In genomic region chr8:45970894-45971293, GRCm38 (mm10) we compare ENCODE assay signal across 20 mouse cellular contexts. TPM values are rescaled to one million over a fixed set of nuclear protein-coding genes. Genes with fewer than 3 reads are reported as not detected.
DNase-seq lines count a peak whose midpoint lies in the region; ATAC-seq and TF ChIP-seq lines count a peak whose summit lies in the region.
"Had no signal": no experiment of that assay in that cellular context is flagged by ENCODE, and none has a peak within 500 bp of the region (broad histone marks: within the 10 kb centered on the region; RNA-seq: fewer than 3 reads in every experiment).

No protein-coding gene starts in this region.

- no peak for ATAC-seq in liver, embryonic 14.5 days (ENCODE audit: insufficient read depth)
- no peak for ATAC-seq in liver, embryonic 11.5 days (replicated peaks; ENCODE audit: low FRiP score)
- ATAC-seq: forebrain, embryonic 13.5 days had no signal

- no peak overlapping the region for H3K27ac ChIP-seq in liver, embryonic 14.5 days
- no peak overlapping the region for H3K27ac ChIP-seq in liver, embryonic 11.5 days (ENCODE audit: low read depth, low read length)
- H3K27ac ChIP-seq: embryonic facial prominence, embryonic 15.5 days; forebrain, embryonic 13.5 days; heart, embryonic 13.5 days; limb, embryonic 12.5 days; neural tube, embryonic 15.5 days had no signal

- WGBS in liver, embryonic 14.5 days (ENCODE audit: insufficient replicate concordance), result 79% methylated on average over 12 of the region's 12 CpGs
- 93% methylated on average over 12 of the region's 12 CpGs for WGBS in liver, embryonic 11.5 days

- no peak overlapping the region for H3K9ac ChIP-seq in liver, embryonic 14.5 days (replicated peaks)
- no peak overlapping the region for H3K9ac ChIP-seq in liver, embryonic 11.5 days (ENCODE audit: low read depth, low read length)
- H3K9ac ChIP-seq: embryonic facial prominence, embryonic 15.5 days; forebrain, embryonic 13.5 days; heart, embryonic 13.5 days; limb, embryonic 12.5 days; neural tube, embryonic 15.5 days had no signal

- peak; percentile 63 for TF ChIP-seq CTCF in liver, embryonic 14.5 days (IDR thresholded peaks at IDR 0.05; ENCODE audit: low read depth)

- DNase-seq in liver, embryonic 14.5 days (ENCODE audit: low read depth in 3 of 3, low spot score in 3 of 3), result no peak
- no peak for DNase-seq in liver, embryonic 11.5 days (ENCODE audit: low spot score)
- DNase-seq in 3T3-L1 (ENCODE audit: low read depth, low spot score), result peak; percentile 5
- peak; percentile 36 for DNase-seq in 416B (ENCODE audit: low read depth)
- DNase-seq in ZHBTc4 (ENCODE audit: low read depth, low spot score), result peak; percentile 67
- DNase-seq in urinary bladder, adult 18-20 months (ENCODE audit: low spot score in 2 of 2), result no peak
- no peak for DNase-seq in layer of hippocampus, adult 8-10 months (ENCODE audit: low spot score in 2 of 2)
- DNase-seq: adrenal gland, postnatal 25 days; gastrocnemius, postnatal 14 days; lung, postnatal 4 days; right cerebral cortex, postnatal 14 days had no signal

- H3K9me3 ChIP-seq in liver, embryonic 14.5 days (ENCODE audit: control insufficient read depth, low read length), result no peaks in the 10 kb centered on the region
- H3K9me3 ChIP-seq in liver, embryonic 11.5 days (ENCODE audit: control insufficient read depth, low read length), result no peaks in the 10 kb centered on the region
- H3K9me3 ChIP-seq: embryonic facial prominence, embryonic 15.5 days; neural tube, embryonic 15.5 days had no signal

- H3K4me1 ChIP-seq in liver, embryonic 14.5 days (replicated peaks; ENCODE audit: control insufficient read depth in 2 of 2, insufficient read depth in 2 of 2, low read length in 1 of 2), result peaks cover 0 to 2% of the 10 kb centered on the region in 2 experiments; a peak in 2 of 4 replicates
- H3K4me1 ChIP-seq in liver, embryonic 11.5 days (replicated peaks; ENCODE audit: control insufficient read depth, insufficient read depth, low read length), result peaks cover under 1% of the 10 kb centered on the region; the same call in 1 of the 2 replicates

- TF ChIP-seq EP300 in liver, embryonic 14.5 days (IDR thresholded peaks at IDR 0.05; ENCODE audit: low read depth), result no peak

- no peaks in the 10 kb centered on the region for H3K27me3 ChIP-seq in liver, embryonic 14.5 days (ENCODE audit: control insufficient read depth, insufficient read depth, low read length)
- H3K27me3 ChIP-seq in liver, embryonic 11.5 days (replicated peaks; ENCODE audit: control insufficient read depth, insufficient read depth, low read length), result no peaks in the 10 kb centered on the region
- H3K27me3 ChIP-seq: embryonic facial prominence, embryonic 15.5 days; forebrain, embryonic 13.5 days; heart, embryonic 13.5 days; limb, embryonic 12.5 days; neural tube, embryonic 15.5 days had no signal

- H3K4me2 ChIP-seq in liver, embryonic 14.5 days (ENCODE audit: low read depth), result no peak overlapping the region
- no peak overlapping the region for H3K4me2 ChIP-seq in liver, embryonic 11.5 days
- H3K4me2 ChIP-seq: embryonic facial prominence, embryonic 15.5 days; forebrain, embryonic 13.5 days; heart, embryonic 13.5 days; limb, embryonic 12.5 days; neural tube, embryonic 15.5 days had no signal

- no peak overlapping the region for H3K4me3 ChIP-seq in liver, embryonic 14.5 days (ENCODE audit: insufficient read depth in 1 of 2, low read depth in 2 of 2, low read length in 2 of 2)
- H3K4me3 ChIP-seq in liver, embryonic 11.5 days (ENCODE audit: low read depth, low read length), result no peak overlapping the region
- H3K4me3 ChIP-seq: embryonic facial prominence, embryonic 15.5 days; forebrain, embryonic 13.5 days; heart, embryonic 13.5 days; limb, embryonic 12.5 days; neural tube, embryonic 15.5 days had no signal

- no peaks in the 10 kb centered on the region for H3K36me3 ChIP-seq in liver, embryonic 14.5 days (replicated peaks; ENCODE audit: control insufficient read depth, insufficient read depth, low read depth)
- no peaks in the 10 kb centered on the region for H3K36me3 ChIP-seq in liver, embryonic 11.5 days (ENCODE audit: control insufficient read depth, insufficient read depth, low read length)
- H3K36me3 ChIP-seq: limb, embryonic 12.5 days; neural tube, embryonic 15.5 days had no signal

RNA-seq across cellular contexts. Expression of gene 1700029J07Rik, which starts 4.2 kb away (rescaled TPM):
- polyA plus RNA-seq in liver, embryonic 14.5 days (2012; rRNA removed), result 0.37 and 0.65 TPM in 2 replicates
- 0.18 and 0.53 TPM in 2 replicates for polyA plus RNA-seq in liver, embryonic 14.5 days (2014; fragmentation: Nextera tagmentation; extraction: Ambion mirVana)
- 2.0 and 2.2 TPM in 2 replicates for polyA plus RNA-seq in liver, embryonic 11.5 days (2014; fragmentation: Nextera tagmentation; extraction: Ambion mirVana)
- 1 to 10 TPM; 2.5 to 4.6 (median 3.7) TPM for total RNA-seq in layer of hippocampus, adult 8-10 months (2022)

RNA-seq across cellular contexts. Expression of gene Ufsp2, which starts 4.4 kb away (rescaled TPM):
- 13.7 and 20.1 TPM in 2 replicates for polyA plus RNA-seq in liver, embryonic 14.5 days (2012; rRNA removed)
- 32.4 and 36.0 TPM in 2 replicates for polyA plus RNA-seq in liver, embryonic 14.5 days (2014; fragmentation: Nextera tagmentation; extraction: Ambion mirVana)
- polyA plus RNA-seq in liver, embryonic 11.5 days (2014; fragmentation: Nextera tagmentation; extraction: Ambion mirVana), result 67.1 and 71.1 TPM in 2 replicates
- 10 to 100 TPM; 48.2 to 55.4 (median 53.8) TPM for total RNA-seq in layer of hippocampus, adult 8-10 months (2022)

RNA-seq across cellular contexts. Expression of gene Lrp2bp, which starts 28.2 kb away (rescaled TPM):
- 0.02 TPM in 1 of 2 replicates, not detected in the other for polyA plus RNA-seq in liver, embryonic 14.5 days (2012; rRNA removed)
- 0.08 and 0.17 TPM in 2 replicates for polyA plus RNA-seq in liver, embryonic 14.5 days (2014; fragmentation: Nextera tagmentation; extraction: Ambion mirVana)
- polyA plus RNA-seq in liver, embryonic 11.5 days (2014; fragmentation: Nextera tagmentation; extraction: Ambion mirVana), result 0.29 and 0.40 TPM in 2 replicates
- total RNA-seq in layer of hippocampus, adult 8-10 months (2022), result under 1 TPM; 0.18 to 0.91 (median 0.43) TPM

RNA-seq across cellular contexts. Expression of gene Ankrd37, which starts 34.6 kb away (rescaled TPM):
- 1.5 and 2.0 TPM in 2 replicates for polyA plus RNA-seq in liver, embryonic 14.5 days (2012; rRNA removed)
- 3.1 and 3.2 TPM in 2 replicates for polyA plus RNA-seq in liver, embryonic 14.5 days (2014; fragmentation: Nextera tagmentation; extraction: Ambion mirVana)
- polyA plus RNA-seq in liver, embryonic 11.5 days (2014; fragmentation: Nextera tagmentation; extraction: Ambion mirVana), result 17.6 and 19.9 TPM in 2 replicates
- total RNA-seq in layer of hippocampus, adult 8-10 months (2022), result 1 to 10 TPM; 7.5 to 8.7 (median 8.4) TPM
- total RNA-seq: adrenal gland, postnatal 25 days had no signal

RNA-seq across cellular contexts. Expression of gene Ccdc110, which starts 36.5 kb away (rescaled TPM):
- not detected in 2 replicates for polyA plus RNA-seq in liver, embryonic 14.5 days (2012; rRNA removed)
- polyA plus RNA-seq in liver, embryonic 14.5 days (2014; fragmentation: Nextera tagmentation; extraction: Ambion mirVana), result not detected in 2 replicates
- not detected in 2 replicates for polyA plus RNA-seq in liver, embryonic 11.5 days (2014; fragmentation: Nextera tagmentation; extraction: Ambion mirVana)
- 1 to 10 TPM in 1 of 4 experiments, under 1 TPM in 3; 0.45 to 1.2 (median 0.67) TPM for total RNA-seq in layer of hippocampus, adult 8-10 months (2022)
- total RNA-seq: adrenal gland, postnatal 25 days; common myeloid progenitor, adult 5-6 weeks; gastrocnemius, postnatal 14 days had no signal
- polyA plus RNA-seq: embryonic facial prominence, embryonic 15.5 days; heart, embryonic 13.5 days; hindbrain, embryonic 11.5 days; kidney, embryonic 14.5 days; urinary bladder, adult 2 months had no signal

Comparison
In these comparisons a context has a peak if more than half of its experiments do, and no peak if none do; other contexts are left out.
1. DNase-seq: peak in 3T3-L1 (single experiment), 416B (single experiment) and ZHBTc4 (single experiment); none in liver, embryonic 14.5 days (0 of 3), liver, embryonic 11.5 days (single experiment), urinary bladder, adult 18-20 months (0 of 2) and layer of hippocampus, adult 8-10 months (0 of 2).